Mouse (Mus musculus) inflammation-experienced regulatory T-cells, adult 6 months (primary cell): ENCODE measurements at regions not wholly inside any gene's neighbourhood (a gene's known extent, or its start where the extent isn't known, plus 50 kb on each side); places are given as distances from the start of the nearest gene placed in this dataset.

Experiments
- ATAC-seq: one replicate; pipeline ENCODE4 v1.8.0; 2017

DNA sequence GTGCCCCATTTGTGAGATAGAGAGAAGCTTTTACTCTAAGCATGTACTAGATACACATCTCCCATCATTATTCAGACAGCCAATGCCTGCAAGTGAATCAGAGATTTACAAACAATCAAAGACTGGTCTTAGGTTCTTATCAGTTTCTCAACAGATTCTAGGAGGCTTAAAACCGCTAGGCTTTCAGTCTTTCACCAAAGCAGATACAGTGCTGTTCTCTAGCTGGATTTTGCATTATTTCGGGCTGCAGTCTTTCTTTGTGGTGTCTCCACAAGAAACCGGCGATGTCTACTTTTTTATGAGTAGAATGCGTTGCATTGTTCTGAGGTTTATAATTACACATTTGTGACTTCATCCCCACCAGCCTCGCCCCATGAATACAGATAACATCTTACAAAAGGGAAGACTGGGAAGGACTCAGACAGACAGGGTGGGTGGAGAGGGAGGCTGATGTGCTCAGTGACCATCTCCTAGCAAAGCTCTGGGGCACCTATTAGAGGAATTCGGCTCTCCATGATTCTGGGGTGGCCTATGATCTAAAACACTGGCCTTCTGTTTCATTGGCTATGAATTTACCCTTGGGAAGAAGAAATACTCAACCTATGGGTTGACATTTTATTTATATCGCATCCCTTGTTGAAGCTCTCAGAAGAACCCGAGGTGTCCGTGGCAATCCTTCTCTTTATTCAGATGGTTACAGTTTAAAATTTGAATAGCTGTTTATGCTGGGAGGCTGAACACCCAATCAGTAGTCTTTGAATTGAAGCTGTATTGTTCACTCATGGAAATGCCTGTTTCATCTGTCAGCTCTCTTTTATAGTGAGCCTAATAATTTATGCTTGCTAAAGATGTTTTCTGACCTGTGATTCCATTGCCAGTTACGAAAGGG is 343.8 kb downstream of the Tmem161b start:
- no peak for ATAC-seq

DNA sequence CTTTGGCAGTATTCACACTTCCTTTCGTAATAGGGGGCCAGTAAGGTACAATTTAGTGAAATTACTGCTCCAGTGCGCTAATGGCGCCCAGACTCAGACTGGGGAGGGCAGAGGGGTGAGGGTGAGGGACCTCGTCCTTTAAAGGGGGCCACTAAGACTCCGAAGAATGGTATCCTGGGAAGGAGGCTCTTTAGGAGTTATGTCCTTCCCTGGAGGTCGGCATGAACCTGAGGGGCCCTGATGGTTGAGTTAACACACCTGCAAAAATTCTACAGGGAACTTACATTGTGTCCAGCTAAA is 344.4 kb downstream of the Tmem161b start:
- no peak for ATAC-seq

DNA sequence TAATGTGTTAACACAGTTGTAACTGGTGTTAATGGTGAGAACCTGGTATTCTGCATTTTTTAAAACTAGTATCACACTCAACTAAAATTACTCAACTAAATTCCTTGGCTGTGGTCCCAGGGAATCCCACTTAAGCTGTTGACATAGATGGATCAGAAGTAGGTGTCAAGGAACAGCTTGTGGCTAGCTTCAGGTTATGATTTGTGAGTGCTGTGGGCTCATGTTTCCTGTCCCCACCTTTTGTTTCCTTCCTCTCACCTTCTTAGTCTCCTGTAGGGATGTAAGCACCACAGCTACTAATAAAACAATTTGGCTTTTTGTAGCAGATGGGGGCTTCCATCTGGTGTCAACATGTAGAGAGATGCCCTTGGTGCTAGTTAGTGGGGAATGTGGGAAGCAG is 347.3 kb downstream of the Tmem161b start:
- no peak for ATAC-seq

DNA sequence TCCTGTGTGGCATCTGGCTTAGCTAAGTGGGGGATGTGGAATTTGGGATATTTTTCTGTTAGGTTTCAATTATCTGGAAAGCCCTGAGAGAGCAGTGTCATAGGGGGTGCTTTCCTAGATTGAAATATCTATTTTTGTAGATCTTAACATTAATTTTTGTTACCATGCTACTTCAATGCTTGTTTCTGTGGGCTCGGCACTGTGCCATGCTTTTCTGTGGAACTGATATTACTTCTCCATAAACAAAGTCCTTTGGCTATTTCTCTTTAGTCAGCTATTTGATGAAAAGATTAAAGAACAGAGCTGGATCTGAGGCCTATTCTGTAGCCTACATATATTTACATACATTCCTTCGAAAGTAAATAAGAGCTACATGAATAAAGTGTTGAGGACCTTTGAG is 348.1 kb downstream of the Tmem161b start:
- ATAC-seq: no peak

DNA sequence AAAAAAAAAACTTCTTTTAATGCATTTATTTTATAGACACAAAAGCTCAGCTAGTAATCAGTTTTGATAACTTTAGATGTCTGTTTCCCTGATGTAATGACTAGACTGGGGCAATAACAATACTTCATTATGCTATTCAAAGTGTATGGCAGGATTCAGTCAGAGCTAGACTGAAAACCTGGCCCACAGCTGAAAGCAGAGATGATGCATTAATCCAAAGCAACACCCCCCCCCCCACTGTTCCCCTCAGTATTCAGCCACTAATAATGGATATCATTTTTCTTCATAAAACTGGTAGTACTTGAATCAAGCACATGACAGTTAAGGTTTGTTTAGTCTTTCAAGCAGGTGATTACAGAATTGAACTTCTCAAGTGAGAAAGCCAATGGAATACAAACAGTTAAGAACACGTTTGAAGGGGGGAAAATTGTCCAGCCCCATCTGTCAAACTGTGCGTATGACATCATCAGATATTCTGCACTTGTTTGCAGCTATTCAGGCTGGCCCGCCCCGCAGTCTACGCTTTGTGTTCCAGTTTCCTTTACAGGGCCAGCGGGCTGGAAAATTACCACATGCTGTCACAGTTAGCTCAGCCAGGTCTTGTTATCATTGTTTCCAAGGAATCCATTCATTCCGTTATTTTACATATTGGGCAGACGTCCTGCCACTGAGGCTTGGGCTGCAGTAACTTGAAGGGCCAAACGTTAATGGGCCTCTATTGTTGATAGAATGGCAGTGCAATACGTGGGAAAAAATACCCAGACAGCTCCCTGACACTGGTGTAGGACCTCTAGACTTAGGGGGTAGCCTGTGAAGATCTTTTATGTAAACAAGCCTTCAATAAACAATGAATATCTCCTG is 349.1 kb downstream of the Tmem161b start:
- ATAC-seq: no peak

DNA sequence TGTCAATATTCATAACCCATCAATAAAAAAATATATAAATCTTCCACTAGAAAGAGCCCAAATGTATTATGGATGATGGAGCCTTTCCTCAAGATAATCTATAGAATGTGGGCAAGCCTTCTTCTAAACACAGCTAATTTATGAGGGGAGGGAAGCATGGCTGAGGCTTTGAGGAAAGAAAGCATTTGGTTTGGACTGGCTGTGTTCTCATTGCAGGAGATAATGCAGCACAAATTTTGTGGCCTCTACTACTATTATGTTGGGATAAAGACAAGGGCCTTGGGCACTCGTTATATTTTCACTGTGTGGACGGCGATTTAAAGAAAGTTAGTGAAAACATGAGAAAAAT is 349.7 kb downstream of the Tmem161b start:
- no peak for ATAC-seq

DNA sequence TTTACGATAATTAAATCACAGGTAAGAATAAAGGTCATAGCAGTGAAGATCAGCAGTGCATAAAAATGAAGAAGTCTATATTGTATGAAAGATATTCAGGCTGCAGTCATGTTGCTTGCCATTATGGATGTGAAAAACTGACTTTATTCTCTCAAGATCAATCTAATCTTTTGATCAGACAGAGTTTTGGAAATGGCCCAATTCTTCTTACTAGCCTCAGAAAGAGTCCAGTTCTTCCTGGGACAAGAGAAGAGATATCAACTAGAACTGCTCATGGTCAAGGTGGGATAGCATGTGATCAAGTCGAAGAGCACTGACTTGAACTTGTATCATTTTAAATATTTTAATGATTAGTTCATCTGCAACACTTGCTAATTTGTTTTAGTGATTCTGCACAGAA is 350.1 kb downstream of the Tmem161b start:
- no peak for ATAC-seq

DNA sequence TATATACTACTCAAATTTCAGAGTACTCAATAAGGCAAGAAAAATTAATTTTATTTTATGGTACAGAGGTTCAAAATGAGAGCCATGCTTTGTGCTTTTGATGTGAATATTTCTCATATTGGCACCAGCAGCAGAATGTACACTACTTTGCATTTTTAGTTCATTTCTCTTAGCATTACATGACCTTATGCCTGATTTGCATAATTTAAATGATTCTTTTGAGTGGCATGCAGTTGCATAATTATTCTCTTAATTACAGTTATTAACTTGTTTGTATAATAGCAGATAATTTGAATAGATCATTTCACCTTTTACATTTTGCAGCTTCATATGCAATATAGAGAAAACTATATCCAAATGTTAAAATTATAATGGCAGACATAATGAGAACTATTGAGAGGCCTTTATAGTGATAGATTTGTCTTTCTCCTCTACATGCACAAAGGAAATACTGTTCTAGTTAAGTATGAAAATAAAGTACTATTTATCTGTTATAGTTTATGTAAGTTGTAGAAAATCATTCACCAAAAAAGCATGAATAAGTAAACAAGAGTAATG is 374.6 kb downstream of the Tmem161b start:
- no peak for ATAC-seq

DNA sequence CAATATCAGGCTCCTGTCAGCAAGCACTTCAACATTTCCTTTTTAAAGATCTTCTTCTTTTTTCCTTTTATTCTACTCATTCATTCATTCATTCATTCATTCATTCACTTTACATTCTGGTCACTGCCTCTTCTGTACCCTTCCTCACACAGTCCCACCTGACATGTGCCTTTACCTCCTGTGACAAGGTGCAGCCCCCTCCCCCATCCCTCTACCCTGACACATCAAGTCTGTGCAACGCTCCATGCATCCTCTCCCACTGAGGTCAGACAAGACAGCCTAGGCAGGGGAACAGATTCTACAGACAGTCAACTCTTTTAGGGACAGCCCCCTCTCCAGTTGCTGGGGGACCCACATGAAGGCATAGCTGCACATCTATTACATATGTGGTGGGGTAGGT is 380.5 kb downstream of the Tmem161b start:
- no peak for ATAC-seq

DNA sequence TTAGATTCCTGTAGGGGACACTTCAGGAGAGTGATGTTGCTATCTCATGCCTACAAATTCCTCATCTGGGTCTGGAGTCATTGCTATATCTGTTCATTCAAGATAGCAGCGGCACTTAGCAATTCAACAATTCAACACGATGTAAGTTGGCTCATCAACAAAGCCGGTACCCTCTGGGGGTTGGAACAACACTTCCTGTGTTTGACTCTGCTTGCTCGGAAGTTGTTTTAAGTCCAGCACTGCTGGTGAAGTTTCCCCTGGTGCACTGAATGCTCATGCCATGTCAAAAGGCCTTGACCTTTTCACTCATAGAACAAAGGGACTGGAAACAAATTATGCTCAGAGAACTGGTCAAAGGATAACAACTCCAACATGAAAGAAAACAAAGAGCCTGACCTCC is 390.4 kb downstream of the Tmem161b start:
- no peak for ATAC-seq

DNA sequence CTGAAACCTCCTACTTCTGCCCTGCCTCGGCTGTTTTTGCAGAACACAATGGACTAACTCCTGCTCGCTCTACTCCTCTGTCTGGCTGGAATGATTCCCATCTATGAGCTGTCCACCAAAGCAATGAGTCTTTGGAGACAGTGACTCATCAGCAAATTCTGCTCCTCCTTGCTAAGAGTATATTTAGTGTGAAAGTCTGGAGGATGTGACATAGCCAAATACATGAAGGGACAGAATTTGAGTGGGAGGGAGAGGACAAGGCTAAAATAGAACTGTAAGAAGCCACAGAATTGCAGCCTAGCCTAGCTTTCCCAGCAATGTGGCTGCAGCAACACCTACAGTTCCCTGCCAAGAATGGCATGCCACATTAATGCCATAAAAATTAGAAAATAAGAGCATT is 390.9 kb downstream of the Tmem161b start:
- no peak for ATAC-seq

DNA sequence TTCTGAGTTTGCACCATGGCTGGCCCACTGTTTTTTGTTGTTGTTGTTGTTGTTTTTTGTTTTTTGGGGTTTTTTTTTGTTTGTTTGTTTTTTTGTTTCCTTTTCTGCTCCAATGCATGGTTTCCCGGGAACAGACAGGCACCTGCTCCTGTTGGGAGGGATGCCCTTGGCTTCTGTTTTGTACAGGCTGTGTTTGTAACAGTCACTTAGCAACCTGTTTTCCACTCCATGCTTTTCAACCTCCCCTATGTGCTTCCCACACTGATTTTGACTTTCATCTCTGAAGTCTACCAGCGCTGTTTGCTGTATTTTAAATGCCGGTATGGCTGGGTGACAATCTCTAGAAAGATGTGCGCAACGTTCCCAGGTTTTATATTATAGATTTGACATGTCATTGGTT is 402.6 kb downstream of the Tmem161b start:
- ATAC-seq: no peak

DNA sequence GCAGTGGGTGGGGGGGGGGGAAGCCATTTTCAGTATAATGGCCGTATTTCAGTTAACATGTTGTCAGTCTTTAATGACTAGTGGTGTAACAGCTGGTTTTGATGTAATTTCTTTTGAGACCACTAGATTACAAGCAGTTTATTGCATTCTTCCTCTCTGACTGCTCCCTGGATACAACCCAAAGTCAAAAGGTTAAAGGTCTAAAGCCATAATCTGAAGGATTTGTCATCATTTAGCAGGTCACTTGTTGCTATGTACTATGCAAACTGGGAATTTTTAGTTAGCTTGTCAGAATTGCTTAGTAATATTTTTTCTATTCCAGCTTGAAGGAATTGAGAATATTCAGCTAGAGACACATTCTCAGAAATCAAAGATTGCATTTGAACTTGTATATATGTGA is 403.4 kb downstream of the Tmem161b start:
- no peak for ATAC-seq

DNA sequence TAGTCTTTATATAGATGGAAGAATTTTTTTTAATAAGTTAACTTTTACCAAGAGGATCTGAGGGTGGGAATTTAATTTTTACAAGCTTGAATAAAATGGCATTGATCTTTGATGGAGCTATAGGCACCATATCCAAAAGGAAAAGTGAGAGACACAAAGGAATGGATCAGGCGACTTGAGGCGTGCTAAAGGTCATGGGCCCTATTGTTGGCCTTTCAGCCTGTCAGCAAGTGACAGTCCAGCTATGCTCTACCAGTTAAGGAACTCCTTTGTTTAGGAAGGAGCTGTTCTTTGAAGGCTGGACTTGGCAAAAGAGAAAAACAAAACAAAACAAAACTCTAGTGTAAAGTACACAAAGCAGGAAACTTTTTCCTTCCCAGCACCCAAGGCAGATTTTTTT is 403.8 kb downstream of the Tmem161b start:
- no peak for ATAC-seq

DNA sequence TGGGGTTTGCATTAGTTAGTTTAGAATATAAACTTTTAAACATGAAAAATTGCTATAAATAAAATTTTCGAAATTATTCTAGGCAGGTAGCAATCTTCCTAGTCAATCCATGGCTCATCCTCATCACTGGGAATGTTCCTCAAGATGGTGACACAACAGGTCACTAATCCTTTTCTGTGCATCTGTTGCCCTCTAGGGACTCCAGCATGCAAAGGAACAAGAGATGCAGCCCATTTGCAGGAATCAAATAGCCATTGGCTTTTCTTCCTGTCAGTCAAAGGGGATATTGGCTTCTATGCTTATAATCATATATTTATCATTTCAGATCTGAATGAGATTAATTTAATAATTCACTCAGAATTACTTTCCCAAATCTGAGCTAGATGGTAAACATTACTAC is 404.3 kb downstream of the Tmem161b start:
- no peak for ATAC-seq

DNA sequence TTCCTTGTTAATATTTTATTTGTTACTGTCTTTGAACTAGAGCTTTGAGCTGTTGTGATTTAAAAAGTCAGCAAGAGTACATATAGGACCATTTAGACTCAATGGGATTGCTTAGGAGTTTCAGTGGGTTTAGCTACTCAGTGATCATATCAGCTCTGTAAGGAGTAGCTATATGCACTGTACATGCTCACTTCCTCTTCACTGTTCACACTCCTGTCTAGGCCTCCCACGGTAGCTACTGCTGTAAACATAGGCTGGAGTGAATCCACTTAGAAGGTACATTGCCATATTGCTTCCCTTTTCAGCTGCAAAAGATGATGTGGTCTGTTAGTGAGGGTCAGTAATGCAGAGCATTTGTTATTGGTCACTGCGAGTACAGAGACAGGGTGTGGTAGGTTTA is 408.6 kb downstream of the Tmem161b start:
- ATAC-seq: no peak

DNA sequence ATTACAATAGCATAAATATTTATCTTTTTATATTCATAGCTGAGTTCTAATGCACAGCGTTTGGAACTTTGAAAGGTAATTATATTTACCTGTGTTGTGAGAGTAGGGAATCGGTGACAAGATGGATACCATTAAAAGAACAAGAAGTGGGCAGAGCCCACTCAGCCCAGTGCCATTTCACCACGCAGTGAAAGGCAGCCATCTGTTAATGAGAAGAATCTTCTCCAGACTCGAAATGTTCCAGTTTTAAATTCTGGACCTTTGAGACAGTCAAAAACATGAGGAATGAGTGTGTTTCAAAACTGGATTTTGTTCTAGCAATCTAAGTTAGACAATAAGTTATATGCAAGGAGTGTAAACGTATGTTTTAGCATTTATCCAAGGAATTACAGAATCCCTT is 410.4 kb downstream of the Tmem161b start:
- no peak for ATAC-seq

DNA sequence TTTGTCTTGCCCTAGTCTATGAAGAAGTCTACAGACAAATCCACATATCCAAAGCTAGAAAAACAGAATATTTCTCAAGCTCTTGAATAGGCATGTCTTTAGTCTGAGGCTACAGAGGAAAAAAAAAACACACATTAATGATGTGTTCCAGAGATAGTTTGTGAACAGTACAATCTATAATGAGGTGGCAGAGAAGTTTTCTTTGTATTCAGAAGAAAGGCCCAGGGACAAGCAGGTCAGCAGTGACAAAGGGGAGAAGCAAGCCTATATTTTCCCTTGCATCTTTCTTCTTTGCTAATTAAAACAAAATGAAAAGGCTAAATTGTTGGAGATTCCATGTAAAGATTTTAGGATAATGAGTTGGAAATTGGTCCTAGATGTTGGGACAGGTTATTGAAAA is 414.7 kb downstream of the Tmem161b start:
- ATAC-seq: no peak

DNA sequence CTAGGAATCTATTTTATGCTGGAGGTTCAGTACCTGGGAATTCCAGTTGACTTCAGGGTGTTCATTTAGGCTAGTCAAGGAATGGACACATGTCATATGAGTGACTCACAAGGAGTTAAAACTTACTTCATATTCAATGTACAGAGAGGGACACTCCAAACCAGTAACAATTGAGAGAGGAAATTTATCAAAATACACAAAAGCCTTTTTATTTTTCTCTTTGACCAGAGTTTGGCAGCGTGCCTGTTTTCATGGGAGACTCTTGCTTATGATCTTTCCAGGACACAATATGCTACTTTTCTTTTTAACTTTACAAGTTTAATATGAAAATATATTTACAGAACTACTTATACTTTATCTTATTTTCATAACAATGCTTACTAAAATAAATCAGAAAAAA is 415.5 kb downstream of the Tmem161b start:
- no peak for ATAC-seq

DNA sequence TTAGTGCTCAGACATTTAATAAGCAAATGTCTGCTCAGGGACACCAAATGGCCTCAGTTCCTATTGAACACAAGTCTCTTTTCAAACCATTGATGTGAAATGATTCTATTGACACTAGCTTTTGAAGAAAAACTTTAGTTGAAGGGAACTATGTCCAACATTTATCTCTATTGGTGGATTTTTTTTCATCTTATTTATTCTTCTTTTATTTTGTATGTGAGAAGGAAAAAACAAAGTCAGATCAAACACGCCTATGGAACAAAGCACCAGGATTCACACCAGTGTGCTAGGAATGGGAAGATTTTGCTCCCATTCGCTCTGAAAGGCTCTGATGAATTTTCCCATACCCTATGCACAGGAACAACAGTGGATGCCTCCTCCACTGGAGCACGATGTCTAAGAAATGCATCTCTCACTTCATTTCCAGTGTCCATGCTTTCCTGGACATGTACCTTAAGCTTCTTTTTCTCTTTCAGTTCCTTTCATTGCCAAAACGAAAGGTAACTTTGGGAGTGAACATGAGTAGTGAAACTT is 416.4 kb downstream of the Tmem161b start:
- ATAC-seq: no peak

DNA sequence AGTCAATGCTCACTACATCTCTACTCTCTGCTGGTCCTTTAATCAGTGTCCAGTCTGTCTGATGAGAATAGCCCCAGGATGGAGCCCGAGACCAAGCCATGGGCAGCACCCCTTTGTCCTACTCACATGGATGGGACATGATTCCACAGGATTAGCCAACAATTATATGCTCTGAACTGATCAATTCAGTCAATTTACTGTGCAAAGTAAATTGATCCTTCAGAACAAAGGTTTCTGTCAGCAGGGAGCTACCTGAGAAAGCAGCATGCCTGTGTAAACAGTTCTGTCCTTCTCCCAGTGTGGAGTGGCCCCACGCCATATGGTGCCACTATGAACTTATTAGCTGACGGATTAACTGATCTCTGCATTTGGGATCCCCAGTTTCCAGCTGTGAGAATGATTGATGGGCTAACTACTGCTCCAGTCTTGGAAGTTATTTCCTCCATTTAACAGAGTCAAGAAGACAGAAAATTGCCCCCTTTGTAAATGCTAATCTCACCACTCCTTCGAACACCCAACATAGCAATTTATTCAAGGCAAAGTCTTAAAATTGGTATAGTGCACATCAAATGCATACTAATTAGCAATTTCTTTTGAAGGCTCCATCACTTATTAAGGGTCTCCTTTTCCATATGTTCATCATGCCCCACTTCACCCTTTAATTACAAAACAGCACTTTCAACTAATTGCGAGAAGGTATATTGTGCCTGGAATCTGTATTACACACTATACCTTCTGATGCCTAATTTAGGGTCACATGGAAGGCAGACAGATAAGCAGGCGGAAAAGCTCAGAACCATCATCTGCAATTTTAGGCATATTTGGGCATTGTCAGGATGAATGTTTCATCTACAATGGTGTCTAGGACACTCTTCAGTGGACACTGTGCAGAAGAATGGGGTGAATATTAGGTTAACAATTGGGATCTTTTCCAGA is 417.3 kb downstream of the Tmem161b start:
- ATAC-seq: no peak

DNA sequence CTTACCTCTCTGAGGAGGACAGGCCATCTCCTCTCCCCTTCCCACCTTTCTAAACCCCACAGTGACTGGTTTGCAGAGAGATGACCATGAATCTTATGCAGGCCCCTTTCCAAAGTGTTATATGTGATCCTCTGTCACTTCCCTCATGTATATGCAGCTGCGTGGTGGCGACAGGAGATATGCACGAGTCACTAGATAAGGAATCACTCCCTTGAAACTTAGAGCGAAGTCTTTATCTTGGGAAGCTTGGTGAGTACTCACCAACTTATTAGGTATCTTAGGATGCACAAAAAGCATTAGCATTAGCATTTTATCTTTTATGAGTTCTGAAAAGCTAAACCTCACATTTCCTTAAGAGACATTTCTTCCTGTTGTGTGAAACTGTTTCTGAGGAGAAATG is 421.9 kb downstream of the Tmem161b start:
- no peak for ATAC-seq

DNA sequence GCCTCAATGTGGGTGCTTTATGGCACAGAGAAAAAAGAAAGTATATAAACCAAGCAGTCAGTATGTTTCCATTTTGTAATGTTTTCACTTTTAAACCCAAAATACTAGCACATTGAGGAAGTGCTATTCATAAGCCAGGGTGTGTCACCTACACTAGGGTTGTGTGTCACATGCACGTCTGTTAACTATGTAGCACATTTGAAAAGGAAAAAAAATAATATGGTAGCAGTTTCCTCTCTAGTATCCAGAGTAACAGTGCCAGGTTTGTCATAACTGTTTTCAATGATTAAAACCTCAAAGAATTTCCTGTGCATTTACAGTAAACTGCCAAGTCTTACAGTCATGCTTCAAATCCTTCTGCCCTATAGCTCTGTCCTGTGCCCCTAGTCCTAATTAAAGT is 424.8 kb downstream of the Tmem161b start:
- no peak for ATAC-seq
